Mouse (Mus musculus): ENCODE measurements at regions not wholly inside any gene's neighbourhood (a gene's known extent, or its start where the extent isn't known, plus 50 kb on each side); places are given as distances from the start of the nearest gene placed in this dataset.

GRCm38 (mm10) chr2:6263565-6263964 is 50.7 kb upstream of the Echdc3 start:
- DNase-seq = peak; percentile 63

- peak; percentile 76 for DNase-seq
Measured at GRCm38 (mm10) chr2:6264085-6264783, 51.4 kb upstream of the Echdc3 start.

DNA sequence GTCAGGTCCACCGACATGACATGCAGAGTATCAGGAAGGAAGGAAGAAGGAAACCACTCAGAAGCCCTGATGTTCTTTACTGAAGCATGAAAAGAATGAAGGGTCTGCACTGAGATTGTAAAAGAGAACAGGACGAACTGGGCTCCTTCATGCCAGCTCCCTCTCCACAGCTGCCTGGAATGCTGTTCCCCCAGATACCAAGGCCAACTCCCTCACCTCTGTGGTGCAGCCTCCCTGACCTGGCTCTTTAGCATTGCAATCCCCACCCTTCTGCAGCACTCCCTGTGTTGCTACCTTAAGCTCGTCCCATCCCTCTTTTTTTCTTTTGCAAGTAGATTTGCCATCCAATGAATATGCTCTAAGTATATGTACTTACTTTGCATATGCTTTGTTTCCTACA is 52.3 kb upstream of the Echdc3 start:
- peak; percentile 56 for DNase-seq

GRCm38 (mm10) chr2:6267066-6267465 is 54.2 kb upstream of the Echdc3 start:
- DNase-seq = no peak

DNA sequence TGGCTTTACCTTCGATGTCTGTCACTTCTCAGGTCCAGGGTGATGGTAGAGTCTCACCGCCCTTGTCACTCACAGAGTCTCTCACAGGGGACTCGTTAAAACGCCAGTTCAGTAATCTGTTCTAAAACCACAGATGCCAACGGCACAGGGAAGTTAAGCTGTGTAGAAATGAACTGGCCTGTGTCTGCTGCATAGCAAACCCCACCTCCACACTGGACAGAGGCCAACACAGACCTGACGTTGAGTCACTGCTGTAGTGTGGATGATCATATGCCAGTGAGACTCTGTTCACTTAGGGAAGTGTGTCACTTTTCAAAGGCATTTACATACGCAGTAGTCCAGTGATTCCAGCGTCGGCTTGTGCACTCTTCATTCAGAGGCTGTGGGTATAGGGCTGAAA is 54.7 kb upstream of the Echdc3 start:
- peak; percentile 50 for DNase-seq

- no peak for DNase-seq
Measured at GRCm38 (mm10) chr2:6272514-6272913, 50.0 kb upstream of the Usp6nl start.
